Mouse (Mus musculus): ENCODE measurements around the gene Wee2.

DNA sequence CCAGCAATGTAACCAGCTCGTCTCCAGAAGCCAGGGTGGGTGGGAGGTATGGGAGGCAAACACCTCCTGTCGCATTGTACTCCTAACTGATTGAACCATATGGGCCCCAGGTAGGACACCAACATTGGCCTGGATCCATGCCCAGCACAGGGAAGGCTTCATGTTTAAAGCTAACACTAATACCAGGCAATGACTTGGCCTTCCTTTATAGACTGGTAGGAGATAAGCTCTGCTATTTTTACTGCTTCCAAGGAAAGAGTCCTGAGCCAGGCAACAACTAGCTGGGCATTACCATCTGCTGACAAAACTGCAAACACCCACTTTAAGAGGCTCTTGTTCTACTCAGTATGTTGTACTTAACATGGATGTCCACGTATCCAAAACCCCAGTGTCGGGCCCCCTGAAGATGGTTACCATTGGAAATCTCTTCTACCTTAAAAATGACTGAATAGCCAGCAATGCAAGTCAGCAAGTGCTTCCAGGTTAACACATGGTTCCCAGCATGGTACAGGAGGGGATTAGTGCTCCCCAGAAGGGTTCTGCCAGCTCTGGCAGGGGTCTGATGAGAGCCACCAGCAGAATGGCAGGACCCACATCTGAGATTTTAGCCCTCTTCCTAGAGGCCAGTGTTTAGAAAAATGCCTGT, 35.1 kb upstream of the Wee2 start:
- no peak for TF ChIP-seq CTCF (IDR thresholded peaks at IDR 0.05; ENCODE audit: low read depth)
- TF ChIP-seq EP300 (IDR thresholded peaks at IDR 0.05; ENCODE audit: low read depth), result no peak
